Mouse (Mus musculus) thymus, postnatal 14 days (tissue): ENCODE results near the gene Ap4e1.
"Not testable (repeated sequence)": the region's sequence is repeated elsewhere in the genome, so short reads cannot be mapped to it uniquely, and the experiment has no call there.

Source experiments
- DNase-seq: peaks from one replicate; pipeline ENCODE4 v3.0.0; 2021

Gene Ap4e1

GRCm38 (mm10) chr2:127079066-127079465 is 70.5 kb downstream of the Ap4e1 start:
- not testable (repeated sequence) for DNase-seq

- DNase-seq, result no peak
Observed at GRCm38 (mm10) chr2:127079881-127080590, 71.5 kb downstream of the Ap4e1 start.

GRCm38 (mm10) chr2:127080591-127081218 is 72.2 kb downstream of the Ap4e1 start:
- DNase-seq, result no peak

GRCm38 (mm10) chr2:127086235-127086634 is 77.7 kb downstream of the Ap4e1 start:
- DNase-seq, result peak; percentile 49

- not testable (repeated sequence) for DNase-seq
Observed at GRCm38 (mm10) chr2:127090151-127090550, 81.6 kb downstream of the Ap4e1 start.

- no peak for DNase-seq
Observed at GRCm38 (mm10) chr2:127092000-127092399, 83.5 kb downstream of the Ap4e1 start.

GRCm38 (mm10) chr2:127108986-127109385 is 100.5 kb downstream of the Ap4e1 start:
- DNase-seq, result no peak
